Mouse (Mus musculus) liver, adult 2 months (tissue): Measurements from ENCODE around the gene Bcl2l12. TPM values are rescaled to one million over a fixed set of nuclear protein-coding genes. Genes with fewer than 3 reads are reported as not detected.
A peak's percentile ranks its signal among the peaks of the same experiment; 100 is the strongest.

ENCODE experiments used
- DNase-seq: peaks from one replicate; pipeline ENCODE4 v3.0.0-alpha.2; 2011; ENCODE audit warnings: low read depth, low spot score; ENCODE audit errors: extremely low read depth
- H3K27ac ChIP-seq: fragments of 200-500 bp; replicated peaks from 2 replicates; pipeline ENCODE4 v1.5.1; 2012; ENCODE audit warnings: low read depth, mild to moderate bottlenecking, control low read depth, inconsistent platforms, low read length; ENCODE audit not compliant: insufficient read depth
- H3K27me3 ChIP-seq: fragments of 200-500 bp; 2 replicates; pipeline ENCODE4 v1.6.1; 2012; ENCODE audit warnings: mild to moderate bottlenecking, moderate library complexity, low read length, inconsistent platforms; ENCODE audit not compliant: control insufficient read depth, insufficient read depth
- H3K36me3 ChIP-seq: fragments of 200-500 bp; 2 replicates; pipeline ENCODE4 v1.6.1; 2012; ENCODE audit warnings: low read length, inconsistent platforms; ENCODE audit not compliant: control insufficient read depth, insufficient read depth
- H3K4me1 ChIP-seq: fragments of 200-500 bp; 2 replicates; pipeline ENCODE4 v1.6.1; 2011; ENCODE audit warnings: low read length; ENCODE audit not compliant: control insufficient read depth, insufficient read depth
- H3K4me3 ChIP-seq: fragments of 200-500 bp; 2 replicates; pipeline ENCODE4 v1.5.1; 2011; ENCODE audit warnings: low read depth, mild to moderate bottlenecking, control low read depth, low read length, moderate library complexity; ENCODE audit not compliant: insufficient read depth
- H3K79me2 ChIP-seq: fragments of 200-500 bp; 2 replicates; pipeline ENCODE4 v1.6.1; 2012; ENCODE audit warnings: inconsistent platforms, mild to moderate bottlenecking, low read length, moderate library complexity; ENCODE audit not compliant: control insufficient read depth, insufficient read depth
- H3K9ac ChIP-seq: fragments of 200-500 bp; 2 replicates; pipeline ENCODE4 v1.6.1; 2012; ENCODE audit warnings: low read depth, mild to moderate bottlenecking, control low read depth, inconsistent platforms, low read length
- CTCF ChIP-seq: fragments of 200-500 bp; IDR thresholded peaks from 2 replicates; pipeline ENCODE4 v1.5.1; 2011; ENCODE audit warnings: low read depth, low read length, control low read depth
- POLR2A ChIP-seq: fragments of 200-500 bp; IDR thresholded peaks from 2 replicates; pipeline ENCODE4 v1.6.1; 2011; ENCODE audit warnings: low read length, control low read depth; ENCODE audit not compliant: insufficient read depth; ENCODE audit errors: extremely low read depth
- WGBS: fragments of 180-500 bp; shearing (Covaris S2); methylation state at CpG from one replicate; pipeline ENCODE4 v1.1.7; 2018; 5-methylcytosine and 5-hydroxymethylcytosine counted together
- polyA plus RNA-seq: library from polyadenylated mRNA; depleted of rRNA; stranded (reverse); fragments of >200 nt; gene quantifications from 2 replicates; pipeline ENCODE4 v1.2.3, GENCODE M21; 2012
- total RNA-seq: library from RNA; depleted of rRNA; stranded (reverse); fragments of >200 nt; gene quantifications from 2 replicates; pipeline ENCODE4 v1.2.3, GENCODE M21; 2014

The Bcl2l12 gene
- total and polyA plus RNA-seq, 2 experiments: 5.6 to 14.5 TPM

DNA sequence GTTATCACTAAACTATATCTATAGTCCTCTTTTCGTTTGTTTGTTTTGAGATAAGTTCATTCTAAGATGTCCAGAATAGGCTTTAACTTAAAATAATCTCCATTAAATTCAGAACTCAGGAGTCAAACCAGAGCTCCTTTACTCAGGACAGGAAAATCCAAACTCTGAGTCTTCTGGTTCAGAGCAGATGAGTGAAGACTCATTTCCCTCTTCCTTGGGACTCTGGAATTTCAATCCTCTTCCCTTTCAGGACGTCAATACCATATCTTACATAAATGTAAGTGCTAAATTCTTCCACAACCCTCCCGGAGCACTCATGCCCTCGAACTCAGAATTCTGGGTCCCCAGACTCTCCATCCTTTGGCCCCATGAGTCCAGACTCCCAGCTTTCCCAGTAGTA, 18.2 kb upstream of the Bcl2l12 start:
- H3K79me2 ChIP-seq: peaks cover 18% of the 10 kb centered on the region; the same call in 1 of the 2 replicates
- H3K27me3 ChIP-seq: no peaks in the 10 kb centered on the region
- peaks cover 7% of the 10 kb centered on the region; the same call in 1 of the 2 replicates for H3K36me3 ChIP-seq
- WGBS: 2% methylated on average over 4 of the region's 4 CpGs
- H3K27ac ChIP-seq: peak overlapping the region; percentile 92
- H3K4me1 ChIP-seq: 0 out of 2 replicates have a peak, but pooled peaks cover 5% of the 10 kb centered on the region
- peak overlapping the region; percentile 58 for H3K4me3 ChIP-seq
- H3K9ac ChIP-seq: peak overlapping the region; percentile 56
- DNase-seq: peak; percentile 35
- no peak for TF ChIP-seq POLR2A
- no peak for TF ChIP-seq CTCF

DNA sequence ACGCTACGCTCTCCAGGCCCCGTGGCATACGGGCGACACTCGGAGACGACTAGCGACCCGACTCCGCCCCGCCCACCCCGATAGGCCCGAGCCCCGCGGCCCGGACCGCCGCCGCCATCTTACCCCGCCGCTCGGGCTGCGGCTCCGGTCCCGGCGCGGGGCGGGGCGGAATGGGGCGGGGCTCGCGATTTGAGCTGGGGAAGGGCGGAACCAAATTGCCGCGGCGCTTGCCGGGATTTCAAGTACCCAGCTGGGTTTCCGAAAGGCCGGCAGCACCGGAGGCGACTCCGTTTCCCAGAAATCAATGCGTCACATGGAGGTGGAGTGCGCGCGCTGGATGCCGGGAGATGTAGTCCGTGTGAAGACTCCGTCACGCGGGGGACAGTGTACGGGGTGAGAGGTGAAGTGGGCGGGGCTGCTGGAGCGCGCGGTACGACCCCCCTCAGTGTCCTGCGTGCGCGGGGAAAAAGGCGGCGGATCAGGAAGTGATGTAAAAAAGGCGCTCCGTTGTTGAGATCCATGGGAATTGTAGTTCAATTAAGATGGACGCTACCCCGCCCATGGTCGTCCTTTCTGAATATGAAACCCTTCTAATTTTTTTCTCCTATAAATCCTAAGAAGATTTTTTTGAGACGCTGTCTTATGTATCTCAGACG, 17.6 kb upstream of the Bcl2l12 start, which contains the start of gene Scaf1:
Gene Scaf1 (minus strand): TSS at position 407 of the 656 bp plus-strand sequence.
- TF ChIP-seq POLR2A: peak; percentile 29; the same call in 1 of the 2 replicates
- TF ChIP-seq CTCF: no peak
- Histone ChIP-seq H3K36me3 (peaks cover 9% of the 10 kb centered on the region), H3K27ac (peak within 1 kb of the TSS; percentile 92), H3K79me2 (peaks cover 18% of the 10 kb centered on the region; the same call in 1 of the 2 replicates), H3K4me1 (0 out of 2 replicates have a peak, but pooled peaks cover 5% of the 10 kb centered on the region), H3K4me3 (peak within 1 kb of the TSS; percentile 82), H3K9ac (peak within 1 kb of the TSS; percentile 87), H3K27me3 (no peaks in the 10 kb centered on the region)
- peak; percentile 97 for DNase-seq
- 1% methylated on average over 69 of the region's 69 CpGs for WGBS

DNA sequence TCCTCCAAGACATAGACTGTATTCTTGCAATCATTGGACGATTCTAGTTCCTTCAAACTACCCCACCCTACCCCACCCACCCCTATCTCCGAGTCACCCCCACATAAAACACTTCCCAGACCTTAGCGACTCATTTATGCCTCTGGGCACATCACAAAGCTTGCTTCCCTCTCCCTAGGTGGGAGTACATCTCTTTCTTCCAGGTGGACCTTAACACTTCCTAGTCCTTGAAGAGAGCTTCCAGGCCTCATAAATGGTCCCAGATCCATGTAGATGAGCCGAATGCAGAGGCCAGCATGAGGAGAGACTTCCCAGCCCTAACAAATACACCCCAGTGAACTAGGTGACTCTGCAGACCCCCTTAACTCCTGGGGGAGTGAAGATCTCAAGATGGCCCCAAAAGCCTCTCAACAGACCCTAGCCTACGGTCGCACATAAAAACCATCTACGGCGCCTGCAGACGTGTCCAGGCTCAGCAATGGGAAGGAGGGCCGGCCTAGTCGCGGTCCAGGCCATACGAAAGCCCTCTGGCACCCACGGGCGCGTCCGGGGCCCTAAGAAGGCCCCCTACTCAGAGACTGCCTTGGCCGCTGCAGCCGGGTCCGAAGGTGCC, 16.9 kb upstream of the Bcl2l12 start:
- H3K79me2 ChIP-seq: peaks cover 18% of the 10 kb centered on the region; the same call in 1 of the 2 replicates
- WGBS: under 1% methylated on average over 20 of the region's 20 CpGs
- H3K4me1 ChIP-seq: 0 out of 2 replicates have a peak, but pooled peaks cover 5% of the 10 kb centered on the region

DNA sequence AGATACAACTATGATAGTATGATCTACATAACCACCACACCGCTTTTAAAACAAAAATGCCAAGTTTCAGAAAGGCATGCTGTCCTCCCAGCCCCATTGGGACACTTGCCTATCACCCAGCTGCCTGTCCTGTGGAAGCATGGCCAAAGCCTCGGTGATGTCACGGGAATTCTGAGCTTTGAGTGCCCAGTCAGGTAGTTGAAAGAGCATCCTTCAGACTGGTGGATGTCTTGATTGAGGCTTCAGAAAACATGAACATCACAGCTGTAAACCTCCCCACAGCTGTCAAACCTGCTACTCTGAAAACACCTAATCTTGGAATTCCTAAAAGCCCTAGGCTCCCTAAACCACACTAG, 15.6 kb upstream of the Bcl2l12 start:
- Histone ChIP-seq H3K36me3 (peaks cover 14% of the 10 kb centered on the region), H3K79me2 (peaks cover 18% of the 10 kb centered on the region; the same call in 1 of the 2 replicates), H3K27ac (no peak overlapping the region), H3K4me3 (no peak overlapping the region), H3K9ac (no peak overlapping the region), H3K27me3 (no peaks in the 10 kb centered on the region), H3K4me1 (0 out of 2 replicates have a peak, but pooled peaks cover 5% of the 10 kb centered on the region)
- no peak for DNase-seq
- TF ChIP-seq CTCF: no peak
- TF ChIP-seq POLR2A: no peak
- 90% methylated on average over 3 of the region's 3 CpGs for WGBS

More for the DNA sequence above, 16.9 kb upstream of the Bcl2l12 start:
- Histone ChIP-seq H3K9ac (peak overlapping the region; percentile 87), H3K36me3 (peaks cover 9% of the 10 kb centered on the region), H3K4me3 (peak overlapping the region; percentile 82), H3K27me3 (no peaks in the 10 kb centered on the region), H3K27ac (peak overlapping the region; percentile 47)
- TF ChIP-seq POLR2A: no peak
- no peak for DNase-seq

DNA sequence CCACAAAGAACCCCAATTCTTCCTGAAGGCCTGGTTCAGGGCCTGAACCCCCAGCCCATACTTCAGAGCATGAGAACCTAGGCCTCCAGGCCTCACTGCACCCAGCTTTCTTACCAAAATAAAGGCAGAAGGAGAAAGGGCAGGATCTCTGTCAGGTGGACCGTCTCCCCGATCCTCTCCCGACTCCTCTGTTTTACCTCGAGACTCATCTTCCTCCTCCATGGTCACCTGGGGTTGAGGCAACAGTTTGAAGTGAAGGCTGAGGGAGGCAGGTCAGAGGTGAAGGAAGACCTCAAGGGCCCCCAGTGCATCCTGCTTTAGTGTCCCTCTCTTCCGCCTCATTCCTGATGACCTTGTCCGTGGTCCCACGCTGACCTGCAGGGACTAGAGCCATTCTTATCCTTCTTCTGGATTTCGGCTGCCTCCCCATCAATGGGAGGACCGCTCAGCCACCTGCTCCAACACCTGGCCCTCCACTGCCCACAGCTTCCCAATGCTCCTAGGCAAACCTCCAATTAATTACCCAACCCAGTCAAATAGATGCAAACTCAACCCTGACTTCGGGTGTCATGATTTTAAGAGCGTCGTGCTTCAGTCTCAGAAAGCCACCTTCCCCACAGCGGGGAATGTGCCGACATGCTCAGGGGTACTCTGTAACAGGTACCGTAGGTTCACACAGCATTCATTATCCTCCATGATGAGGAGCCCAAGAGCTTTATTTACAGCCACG, 15.0 kb upstream of the Bcl2l12 start:
- WGBS: 80% methylated on average over 16 of the region's 16 CpGs
- DNase-seq: no peak
- no peaks in the 10 kb centered on the region for H3K27me3 ChIP-seq
- peaks cover 15% of the 10 kb centered on the region for H3K36me3 ChIP-seq
- TF ChIP-seq CTCF (no peak), POLR2A (no peak)
- H3K4me3 ChIP-seq: no peak overlapping the region
- H3K4me1 ChIP-seq: 0 out of 2 replicates have a peak, but pooled peaks cover 5% of the 10 kb centered on the region
- H3K27ac ChIP-seq: no peak overlapping the region
- H3K9ac ChIP-seq: no peak overlapping the region
- H3K79me2 ChIP-seq: peaks cover 18% of the 10 kb centered on the region; the same call in 1 of the 2 replicates
